Mouse (Mus musculus) layer of hippocampus, postnatal 25 days (tissue): ENCODE measurements at regions not wholly inside any gene's neighbourhood (a gene's known extent, or its start where the extent isn't known, plus 50 kb on each side); places are given as distances from the start of the nearest gene placed in this dataset.

Experiments
- DNase-seq, 2 experiments: peaks; one replicate each; pipeline ENCODE4 v3.0.0; 2022; ENCODE audit warnings: mixed read lengths in 2 of 2, low spot score in 1 of 2; ENCODE audit errors: extremely low spot score in 1 of 2

GRCm38 (mm10) chr16:24341736-24342135 lies 51.6 kb upstream of the Lpp start:
- no peak for DNase-seq

GRCm38 (mm10) chr16:24340646-24341045 lies 52.7 kb upstream of the Lpp start:
- DNase-seq = no peak

GRCm38 (mm10) chr16:24339320-24340265 lies 53.7 kb upstream of the Lpp start:
- DNase-seq = no peak

DNA sequence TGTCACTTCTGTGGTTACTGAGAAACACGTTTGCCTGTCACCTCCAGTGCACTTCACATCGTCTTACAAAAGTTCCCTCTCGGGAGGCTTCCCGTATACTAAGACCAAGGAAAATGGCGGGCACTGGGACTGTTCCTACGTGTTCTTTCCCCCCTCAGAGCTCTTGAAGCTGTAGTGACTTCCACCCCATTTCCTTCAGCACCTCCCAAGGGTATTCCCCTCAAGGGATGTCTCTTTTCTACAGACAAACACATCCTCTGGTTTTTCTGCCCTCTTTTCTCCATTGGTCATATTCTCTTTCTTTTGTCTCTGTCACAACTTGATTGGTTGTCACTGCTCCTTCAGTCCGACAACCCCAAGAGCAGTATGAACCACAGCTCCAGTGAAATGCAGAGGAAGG lies 54.9 kb upstream of the Lpp start:
- no peak for DNase-seq

GRCm38 (mm10) chr16:24334389-24334788 lies 58.9 kb upstream of the Lpp start:
- no peak for DNase-seq

GRCm38 (mm10) chr16:24331446-24332020 lies 61.8 kb upstream of the Lpp start:
- no peak for DNase-seq

DNA sequence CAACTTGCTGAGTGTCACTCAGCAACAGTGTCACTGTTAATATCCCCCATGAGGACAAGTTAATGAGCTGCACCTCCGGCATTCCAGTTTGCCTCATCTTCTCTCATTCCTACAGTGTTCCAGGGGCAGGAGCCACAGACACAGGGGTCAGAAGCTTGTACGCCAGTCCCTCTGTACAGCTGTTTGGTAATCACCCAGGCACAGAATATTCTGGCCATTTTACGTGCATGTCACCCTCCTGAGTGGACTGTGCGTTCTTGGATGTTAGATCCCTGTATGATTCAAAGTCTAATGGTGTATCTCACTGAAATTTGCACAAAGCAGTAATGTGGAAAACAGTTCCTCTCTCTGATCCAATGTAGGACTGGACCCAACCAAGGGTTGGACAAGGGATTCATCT lies 66.7 kb upstream of the Lpp start:
- DNase-seq = no peak

GRCm38 (mm10) chr16:24326046-24326445 lies 67.3 kb upstream of the Lpp start:
- no peak for DNase-seq

DNA sequence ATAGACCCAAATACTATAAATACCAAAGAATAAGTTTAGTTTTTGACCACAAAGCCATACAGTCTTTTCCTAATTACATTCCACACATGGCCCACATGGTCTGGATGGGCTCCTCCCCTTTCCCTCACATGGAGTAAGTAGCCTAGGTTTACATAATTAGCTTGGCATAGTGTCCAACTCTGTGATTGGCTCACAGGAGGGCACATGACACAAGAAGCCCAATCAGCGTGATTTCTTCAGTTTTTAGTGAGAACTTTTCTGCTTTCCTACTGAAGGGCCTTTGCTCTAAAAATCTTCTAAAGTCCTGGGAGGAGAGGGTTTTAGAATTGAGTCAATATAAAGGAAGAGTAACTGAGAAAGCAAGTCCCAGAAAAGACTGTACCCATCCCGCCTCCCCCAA lies 68.4 kb upstream of the Lpp start:
- no peak for DNase-seq

- no peak for DNase-seq
These were observed 74.4 kb upstream of the Lpp start for GRCm38 (mm10) chr16:24318723-24319437.

GRCm38 (mm10) chr16:24313544-24314326 lies 79.6 kb upstream of the Lpp start:
- no peak for DNase-seq

GRCm38 (mm10) chr16:24305391-24305790 lies 87.9 kb upstream of the Lpp start:
- DNase-seq = no peak

DNA sequence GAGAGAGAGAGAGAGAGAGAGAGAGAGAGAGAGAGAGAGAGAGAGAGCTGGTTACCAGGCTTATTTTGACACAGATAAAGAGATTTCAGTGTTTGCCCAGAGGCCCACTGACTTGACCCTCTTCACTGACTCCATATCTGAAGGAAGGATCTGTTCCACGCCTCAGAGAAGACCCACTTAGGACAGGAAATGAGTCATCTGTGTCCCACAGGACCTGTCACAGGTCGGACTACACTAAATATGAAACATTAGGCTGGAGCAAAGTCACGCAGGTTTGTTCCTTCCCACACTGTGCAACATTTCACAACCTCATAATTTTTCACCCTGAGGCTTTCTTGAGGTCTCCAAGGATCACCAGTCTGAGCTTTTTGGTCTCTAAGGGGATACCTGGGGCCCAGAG lies 96.5 kb upstream of the Lpp start:
- DNase-seq = no peak

DNA sequence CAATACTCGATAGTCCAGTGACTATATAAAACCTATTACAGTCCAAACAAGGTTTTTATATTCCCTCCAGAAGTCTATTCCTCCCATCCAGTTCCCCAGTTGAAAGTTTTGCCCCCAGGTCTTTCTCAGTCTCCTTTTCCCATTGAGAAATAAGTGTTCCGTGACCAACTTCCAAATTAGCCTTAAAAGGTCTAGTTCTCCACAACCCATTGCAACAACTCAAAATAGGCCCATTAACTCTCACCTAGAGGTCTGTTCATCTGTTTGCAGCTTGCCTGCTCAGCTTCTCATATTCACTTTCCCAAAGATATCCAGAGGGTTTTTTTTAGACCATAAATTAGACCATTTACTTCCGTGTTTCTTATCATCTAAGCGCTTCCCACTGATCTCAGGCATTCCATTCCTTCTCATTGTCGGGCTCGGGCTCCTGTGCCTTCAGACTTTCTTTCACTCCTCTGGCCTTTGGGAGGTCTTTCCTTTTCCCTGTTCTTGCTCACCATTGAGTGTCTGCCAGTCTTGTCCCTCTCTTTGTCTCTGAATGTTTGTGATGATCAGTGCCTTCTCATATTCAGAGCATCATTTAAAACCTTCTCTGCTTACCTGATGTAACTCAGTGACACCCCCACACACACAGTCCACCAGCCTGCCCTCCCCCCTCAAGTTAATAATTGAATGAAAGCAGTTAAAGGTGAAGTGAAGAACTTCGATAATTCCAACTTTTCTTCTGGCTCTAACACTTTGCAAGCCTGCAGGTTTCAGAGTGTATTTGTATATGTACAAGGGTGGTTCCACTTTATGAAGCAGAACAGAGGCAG lies 97.5 kb upstream of the Lpp start:
- DNase-seq = no peak

GRCm38 (mm10) chr16:24284215-24284614 lies 109.1 kb upstream of the Lpp start:
- no peak for DNase-seq

DNA sequence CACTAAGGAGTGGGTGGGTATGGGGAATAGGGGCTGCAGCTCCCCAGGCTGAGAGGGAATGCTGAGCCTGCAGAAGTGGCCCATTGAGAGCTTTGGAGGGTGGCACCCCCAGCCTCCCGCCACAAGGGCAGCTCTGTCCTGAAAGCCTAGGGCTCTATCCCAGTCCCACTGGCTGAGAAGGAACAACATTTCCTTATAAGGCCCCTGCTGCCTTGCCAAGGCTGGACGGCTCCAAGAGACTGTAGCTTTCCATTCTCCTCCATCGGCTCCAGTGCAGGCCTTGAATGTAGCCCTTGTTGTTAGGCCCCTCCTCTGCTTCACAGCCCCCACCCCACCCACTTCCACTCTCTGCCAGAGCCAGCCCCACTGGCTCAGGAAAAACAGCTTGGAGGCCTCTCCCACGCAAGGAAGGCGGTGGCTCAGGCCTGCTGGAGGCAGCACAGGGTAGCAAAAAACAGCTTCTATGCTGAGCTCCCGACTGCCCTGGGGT lies 111.1 kb upstream of the Lpp start:
- peak; percentile 51 to 54 for DNase-seq

DNA sequence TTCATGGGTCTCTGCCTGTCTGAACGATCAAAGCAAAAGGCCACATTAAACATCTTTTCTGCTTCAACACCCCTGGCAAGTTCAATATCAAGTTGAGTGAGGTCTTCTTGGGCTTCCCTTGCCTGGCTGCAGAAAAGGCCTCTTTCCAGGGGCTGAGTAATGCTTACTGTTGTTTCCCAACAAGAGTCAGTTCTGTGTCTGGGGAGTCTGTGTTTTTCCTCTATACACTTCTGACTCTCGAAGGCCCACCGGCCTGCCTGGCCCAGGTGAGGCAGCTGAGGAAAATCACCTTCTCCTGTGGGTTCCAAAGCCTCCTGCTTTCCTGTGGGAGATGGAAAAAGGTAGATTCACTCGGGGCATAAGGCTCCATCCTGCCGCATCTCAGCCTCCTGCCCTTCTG lies 111.7 kb upstream of the Lpp start:
- no peak for DNase-seq

DNA sequence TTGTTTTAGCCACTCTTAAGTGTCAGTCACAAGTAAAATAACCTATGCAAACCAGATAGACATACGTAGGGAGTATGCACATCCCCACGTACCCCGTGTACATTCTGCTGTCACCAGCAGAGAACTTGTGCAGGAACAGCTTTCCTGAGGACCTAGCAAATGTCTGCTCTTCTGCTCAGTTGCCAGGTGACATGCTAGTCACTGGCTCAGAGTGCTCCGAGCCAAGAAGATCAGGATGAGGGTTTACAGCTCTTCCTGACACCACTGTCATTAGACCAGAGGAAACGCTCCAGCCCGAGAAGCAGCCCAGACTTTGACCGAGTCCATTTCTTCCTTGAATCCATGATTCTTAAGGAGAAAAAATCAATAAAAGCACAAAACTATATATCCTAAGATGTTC lies 115.5 kb upstream of the Lpp start:
- no peak for DNase-seq

DNA sequence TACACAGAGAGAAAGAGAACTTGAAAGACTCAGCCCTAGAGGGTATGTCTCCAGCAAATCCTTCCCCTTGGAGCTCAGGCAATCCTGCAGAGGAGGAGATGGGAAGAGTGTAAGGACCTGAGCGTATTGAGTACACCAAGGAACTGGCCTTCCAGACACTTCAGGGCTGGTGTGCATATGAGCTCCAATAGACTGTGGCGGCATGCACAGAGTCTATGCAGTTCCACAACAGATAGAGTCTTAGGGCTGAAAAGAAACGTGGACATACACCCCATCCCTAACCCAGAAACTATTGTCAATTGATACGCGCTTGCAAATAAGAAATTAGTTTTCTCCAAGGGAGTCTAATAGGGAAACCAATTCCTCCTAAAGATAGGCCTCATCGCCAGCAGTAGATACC lies 130.6 kb upstream of the Lpp start:
- no peak for DNase-seq
